Mouse (Mus musculus) thymus, adult 2 months (tissue): ENCODE measurements at regions not wholly inside any gene's neighbourhood (a gene's known extent, or its start where the extent isn't known, plus 50 kb on each side); places are given as distances from the start of the nearest gene placed in this dataset.

Source experiments
- CTCF ChIP-seq: fragments of 200-500 bp; IDR thresholded peaks from 2 replicates; pipeline ENCODE4 v1.5.1; 2012; ENCODE audit warnings: mild to moderate bottlenecking, control low read depth, low read length, moderate library complexity, borderline replicate concordance; ENCODE audit not compliant: control insufficient read depth, poor library complexity, insufficient read depth; ENCODE audit errors: extremely low read depth
- POLR2A ChIP-seq: fragments of 200-500 bp; IDR thresholded peaks from 2 replicates; pipeline ENCODE4 v1.6.1; 2012; ENCODE audit warnings: mild to moderate bottlenecking, low read length, control low read depth, moderate library complexity; ENCODE audit not compliant: control insufficient read depth, poor library complexity, insufficient read depth; ENCODE audit errors: extremely low read depth

GRCm38 (mm10) chr12:16023273-16023672 lies 206.6 kb upstream of the Trib2 start:
- TF ChIP-seq POLR2A (no peak), CTCF (no peak)
